Mouse (Mus musculus) midbrain, embryonic 14.5 days (tissue): Measurements from ENCODE around the gene Dap. TPM values are rescaled to one million over a fixed set of nuclear protein-coding genes. Genes with fewer than 3 reads are reported as not detected.
A peak's percentile ranks its signal among the peaks of the same experiment; 100 is the strongest.

Experiments
- ATAC-seq: fragments of 200-750 bp; cut with Nextera tagmentation; 2 replicates; pipeline ENCODE4 v1.8.0; 2017; ENCODE audit warnings: moderate number of reproducible peaks, moderate library complexity; ENCODE audit not compliant: low FRiP score, low TSS enrichment
- DNase-seq: peaks from one replicate; pipeline ENCODE4 v3.0.0-alpha.2; 2015
- H3K27ac ChIP-seq: fragments of 300-500 bp; sonication (generic); replicated peaks from 2 replicates; pipeline ENCODE4 v1.5.1; 2014; ENCODE audit warnings: mild to moderate bottlenecking, low read depth, low read length, moderate library complexity
- H3K27me3 ChIP-seq: fragments of 300-500 bp; sonication (generic); 2 replicates; pipeline ENCODE4 v1.6.1; 2014; ENCODE audit warnings: low read length, control low read depth, mixed read lengths; ENCODE audit not compliant: control insufficient read depth, insufficient read depth
- H3K36me3 ChIP-seq: fragments of 300-500 bp; sonication (generic); 2 replicates; pipeline ENCODE4 v1.6.1; 2014; ENCODE audit warnings: low read length, control low read depth; ENCODE audit not compliant: control insufficient read depth, insufficient read depth
- H3K4me1 ChIP-seq: fragments of 300-500 bp; sonication (generic); 2 replicates; pipeline ENCODE4 v1.6.1; 2014; ENCODE audit warnings: mild to moderate bottlenecking, antibody characterized with exemption, low read length, control low read depth; ENCODE audit not compliant: control insufficient read depth, insufficient read depth
- H3K4me2 ChIP-seq: fragments of 300-500 bp; sonication (generic); 2 replicates; pipeline ENCODE4 v1.6.1; 2014; ENCODE audit warnings: mild to moderate bottlenecking, low read length, moderate library complexity
- H3K4me3 ChIP-seq: fragments of 300-500 bp; sonication (generic); replicated peaks from 2 replicates; pipeline ENCODE4 v1.5.1; 2014; ENCODE audit warnings: low read depth, low read length
- H3K9ac ChIP-seq: fragments of 300-500 bp; sonication (generic); replicated peaks from 2 replicates; pipeline ENCODE4 v1.6.1; 2014; ENCODE audit warnings: mild to moderate bottlenecking, low read length, moderate library complexity
- H3K9me3 ChIP-seq: fragments of 300-500 bp; sonication (generic); 2 replicates; pipeline ENCODE4 v1.6.1; 2016; ENCODE audit warnings: low read length, control low read depth, mixed read lengths; ENCODE audit not compliant: control insufficient read depth
- WGBS: fragments of 180-500 bp; shearing (Covaris S2); extraction: QIAGEN DNeasy Blood & Tissue Kit; methylation state at CpG from one replicate; pipeline ENCODE4 v1.1.7; 2014; 5-methylcytosine and 5-hydroxymethylcytosine counted together
- polyA plus RNA-seq: library from polyadenylated mRNA; unstranded; fragments of >200 nt; fragmentation: Nextera tagmentation; extraction: Ambion mirVana; gene quantifications from 2 replicates; pipeline ENCODE4 v1.2.1, GENCODE M21; 2014

Dap gene
- polyA plus RNA-seq, 1 experiment from 2014 or later, result 27.4 TPM

- Histone ChIP-seq H3K9me3 (no peaks in the 10 kb centered on the region), H3K36me3 (no peaks in the 10 kb centered on the region), H3K4me2 (no peak overlapping the region), H3K4me1 (peaks cover 17% of the 10 kb centered on the region), H3K4me3 (no peak overlapping the region), H3K27me3 (no peaks in the 10 kb centered on the region), H3K27ac (no peak overlapping the region), H3K9ac (no peak overlapping the region)
- no peak for DNase-seq
- 75% methylated on average over 8 of the region's 8 CpGs for WGBS
- ATAC-seq, result no peak
Measured at GRCm38 (mm10) chr15:31253380-31253779, 29.3 kb downstream of the Dap start.

- no peak for ATAC-seq
- H3K27ac ChIP-seq, result no peak overlapping the region
- no peaks in the 10 kb centered on the region for H3K9me3 ChIP-seq
- no peak overlapping the region for H3K4me3 ChIP-seq
- H3K27me3 ChIP-seq, result no peaks in the 10 kb centered on the region
- H3K36me3 ChIP-seq, result no peaks in the 10 kb centered on the region
- no peak overlapping the region for H3K9ac ChIP-seq
- no peak for DNase-seq
- H3K4me1 ChIP-seq, result peaks cover 17% of the 10 kb centered on the region
- 87% methylated on average over 4 of the region's 4 CpGs for WGBS
- no peak overlapping the region for H3K4me2 ChIP-seq
Measured at GRCm38 (mm10) chr15:31253963-31254362, 29.8 kb downstream of the Dap start.

GRCm38 (mm10) chr15:31254939-31255535, 30.9 kb downstream of the Dap start:
- WGBS, result 82% methylated on average over 9 of the region's 9 CpGs
- Histone ChIP-seq H3K27ac (no peak overlapping the region), H3K36me3 (no peaks in the 10 kb centered on the region), H3K9me3 (no peaks in the 10 kb centered on the region), H3K9ac (no peak overlapping the region), H3K4me2 (no peak overlapping the region), H3K4me3 (no peak overlapping the region), H3K4me1 (peaks cover 17% of the 10 kb centered on the region), H3K27me3 (no peaks in the 10 kb centered on the region)
- no peak for ATAC-seq
- no peak for DNase-seq

- DNase-seq (no peak), ATAC-seq (no peak)
- Histone ChIP-seq H3K4me2 (no peak overlapping the region), H3K4me1 (peaks cover 12% of the 10 kb centered on the region), H3K36me3 (no peaks in the 10 kb centered on the region), H3K27ac (no peak overlapping the region), H3K9ac (no peak overlapping the region), H3K27me3 (no peaks in the 10 kb centered on the region), H3K4me3 (no peak overlapping the region), H3K9me3 (no peaks in the 10 kb centered on the region)
- 79% methylated on average over 6 of the region's 6 CpGs for WGBS
Measured at GRCm38 (mm10) chr15:31255762-31256161, 31.6 kb downstream of the Dap start.

- no peak for ATAC-seq
- Histone ChIP-seq H3K4me2 (no peak overlapping the region), H3K27ac (0 out of 2 replicates have a peak overlapping the region, but pooled peaks have one; percentile 26), H3K4me3 (no peak overlapping the region), H3K4me1 (peaks cover 7% of the 10 kb centered on the region), H3K36me3 (no peaks in the 10 kb centered on the region), H3K9ac (no peak overlapping the region), H3K9me3 (no peaks in the 10 kb centered on the region), H3K27me3 (no peaks in the 10 kb centered on the region)
- no peak for DNase-seq
- WGBS, result 91% methylated on average over 1 of the region's 1 CpGs
Measured at GRCm38 (mm10) chr15:31257329-31257728, 33.2 kb downstream of the Dap start.

- no peaks in the 10 kb centered on the region for H3K36me3 ChIP-seq
- H3K27ac ChIP-seq, result no peak overlapping the region
- H3K4me3 ChIP-seq, result no peak overlapping the region
- H3K4me2 ChIP-seq, result no peak overlapping the region
- 84% methylated on average over 21 of the region's 21 CpGs for WGBS
- peaks cover 3% of the 10 kb centered on the region; the same call in 1 of the 2 replicates for H3K4me1 ChIP-seq
- H3K9ac ChIP-seq, result no peak overlapping the region
- ATAC-seq (no peak), DNase-seq (no peak)
- H3K27me3 ChIP-seq, result no peaks in the 10 kb centered on the region
- H3K9me3 ChIP-seq, result no peaks in the 10 kb centered on the region
Measured at GRCm38 (mm10) chr15:31258029-31258692, 34.0 kb downstream of the Dap start.

GRCm38 (mm10) chr15:31258693-31259439, 34.8 kb downstream of the Dap start:
- DNase-seq, result no peak
- H3K27me3 ChIP-seq, result no peaks in the 10 kb centered on the region
- H3K36me3 ChIP-seq, result no peaks in the 10 kb centered on the region
- no peaks in the 10 kb centered on the region for H3K9me3 ChIP-seq
- no peak overlapping the region for H3K4me2 ChIP-seq
- peaks cover 3% of the 10 kb centered on the region; the same call in 1 of the 2 replicates for H3K4me1 ChIP-seq
- 88% methylated on average over 18 of the region's 18 CpGs for WGBS
- H3K4me3 ChIP-seq, result no peak overlapping the region
- no peak overlapping the region for H3K9ac ChIP-seq
- ATAC-seq, result no peak
- no peak overlapping the region for H3K27ac ChIP-seq

- H3K9ac ChIP-seq, result no peak overlapping the region
- ATAC-seq, result no peak
- no peak overlapping the region for H3K4me2 ChIP-seq
- no peaks in the 10 kb centered on the region for H3K36me3 ChIP-seq
- H3K9me3 ChIP-seq, result no peaks in the 10 kb centered on the region
- no peaks in the 10 kb centered on the region for H3K27me3 ChIP-seq
- no peak overlapping the region for H3K27ac ChIP-seq
- H3K4me1 ChIP-seq, result peaks cover 3% of the 10 kb centered on the region; the same call in 1 of the 2 replicates
- WGBS, result 89% methylated on average over 10 of the region's 10 CpGs
- H3K4me3 ChIP-seq, result no peak overlapping the region
- DNase-seq, result no peak
Measured at GRCm38 (mm10) chr15:31261094-31261493, 37.0 kb downstream of the Dap start.
